Mouse (Mus musculus): Measurements from ENCODE around the gene Hist1h2bg. TPM values are rescaled to one million over a fixed set of nuclear protein-coding genes. Genes with fewer than 3 reads are reported as not detected.
"Not testable (repeated sequence)": the region's sequence is repeated elsewhere in the genome, so short reads cannot be mapped to it uniquely, and the experiment has no call there.

Hist1h2bg gene
- total RNA-seq, 2 experiments from 2014 or later: 93.3 to 96.2 TPM

DNA sequence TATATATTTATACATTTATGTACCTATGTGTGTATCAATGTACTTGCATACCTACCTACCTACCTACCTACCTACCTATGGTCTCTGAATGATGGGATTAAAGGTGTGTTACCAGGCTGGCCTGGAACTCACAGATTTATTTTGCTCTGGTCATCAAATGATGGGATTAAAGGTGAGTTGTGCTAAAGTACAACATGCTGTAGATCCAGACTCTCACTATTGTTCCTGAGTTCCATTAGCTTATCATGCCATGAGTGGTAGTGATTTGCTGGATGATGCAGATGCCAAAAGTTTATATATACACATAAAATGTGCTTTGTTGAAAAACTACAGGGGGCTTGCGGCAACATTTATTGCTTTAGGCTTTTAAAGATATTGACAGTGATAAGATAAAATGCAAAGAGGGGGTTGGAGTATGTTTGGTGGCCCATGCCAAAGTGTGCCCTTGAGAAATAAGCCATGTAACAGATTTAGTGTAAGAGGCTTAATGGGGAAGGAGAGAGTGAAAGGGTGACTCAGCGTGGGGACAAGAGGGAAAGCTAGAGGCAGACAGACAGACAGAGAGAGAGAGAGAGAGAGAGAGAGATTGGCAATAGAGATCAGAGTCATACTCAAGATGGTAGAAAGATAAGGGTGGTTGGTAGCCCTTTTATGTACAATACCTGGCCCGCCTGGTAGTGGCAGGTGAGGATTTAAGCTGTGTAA is 34.0 kb upstream of the Hist1h2bg start:
- no peak for DNase-seq (ENCODE audit: low spot score in 2 of 2)

DNA sequence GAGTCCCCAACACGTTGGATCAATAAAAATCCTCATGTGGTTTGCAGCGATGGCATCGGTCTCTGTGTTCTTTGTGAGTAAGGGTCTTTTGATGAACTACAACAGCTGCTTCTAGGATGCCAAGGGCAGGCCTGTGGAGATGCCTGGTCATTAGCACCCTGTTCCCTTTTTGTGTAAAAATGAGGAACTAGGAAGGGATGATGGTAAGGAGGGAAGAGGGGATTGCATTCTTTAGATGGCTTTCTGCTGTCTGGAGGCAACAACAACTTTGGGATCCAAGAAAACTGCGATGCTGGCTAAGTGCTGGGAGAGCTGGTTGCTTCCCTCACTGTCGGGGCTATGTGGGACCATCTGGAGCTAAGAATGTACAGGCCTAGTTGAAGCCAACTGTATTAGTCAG is 32.9 kb upstream of the Hist1h2bg start:
- no peak for DNase-seq (ENCODE audit: low spot score in 2 of 2)

DNA sequence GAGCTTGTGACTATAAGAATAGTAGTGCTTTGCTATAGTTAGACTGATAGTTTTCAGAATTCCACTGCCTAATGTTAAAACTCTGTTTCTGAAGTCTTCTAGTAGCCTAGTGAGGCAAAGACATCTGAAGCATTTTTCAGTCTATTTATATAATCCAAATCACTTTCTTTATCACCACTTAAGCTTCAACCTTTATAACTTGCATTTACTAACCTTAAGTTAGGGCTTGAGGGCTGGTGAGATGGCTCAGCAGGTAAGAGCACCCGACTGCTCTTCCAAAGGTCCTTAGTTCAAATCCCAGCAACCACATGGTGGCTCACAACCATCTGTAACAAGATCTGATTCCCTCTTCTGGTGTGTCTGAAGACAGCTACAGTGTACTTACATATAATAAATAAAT is 31.4 kb upstream of the Hist1h2bg start:
- not testable (repeated sequence) for DNase-seq (ENCODE audit: low spot score in 2 of 2)

DNA sequence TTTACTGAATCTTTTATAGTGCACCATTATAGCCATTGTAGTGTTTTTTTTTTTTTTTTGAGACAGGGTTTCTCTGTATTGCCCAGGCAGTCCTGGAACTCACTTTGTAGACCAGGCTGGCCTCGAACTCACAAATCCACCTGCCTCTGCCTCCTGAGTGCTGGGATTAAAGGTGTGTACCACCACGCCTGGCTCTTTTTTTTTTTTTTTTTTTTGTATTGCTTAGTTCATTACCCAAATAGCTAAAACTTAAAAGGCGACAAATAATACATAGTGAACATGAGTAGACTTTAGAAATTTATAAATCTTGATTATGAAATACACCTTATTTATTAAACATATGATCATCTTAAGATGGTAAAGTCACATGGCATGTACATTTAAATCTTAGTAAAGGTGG is 29.7 kb upstream of the Hist1h2bg start:
- DNase-seq (ENCODE audit: low spot score in 2 of 2): no peak

DNA sequence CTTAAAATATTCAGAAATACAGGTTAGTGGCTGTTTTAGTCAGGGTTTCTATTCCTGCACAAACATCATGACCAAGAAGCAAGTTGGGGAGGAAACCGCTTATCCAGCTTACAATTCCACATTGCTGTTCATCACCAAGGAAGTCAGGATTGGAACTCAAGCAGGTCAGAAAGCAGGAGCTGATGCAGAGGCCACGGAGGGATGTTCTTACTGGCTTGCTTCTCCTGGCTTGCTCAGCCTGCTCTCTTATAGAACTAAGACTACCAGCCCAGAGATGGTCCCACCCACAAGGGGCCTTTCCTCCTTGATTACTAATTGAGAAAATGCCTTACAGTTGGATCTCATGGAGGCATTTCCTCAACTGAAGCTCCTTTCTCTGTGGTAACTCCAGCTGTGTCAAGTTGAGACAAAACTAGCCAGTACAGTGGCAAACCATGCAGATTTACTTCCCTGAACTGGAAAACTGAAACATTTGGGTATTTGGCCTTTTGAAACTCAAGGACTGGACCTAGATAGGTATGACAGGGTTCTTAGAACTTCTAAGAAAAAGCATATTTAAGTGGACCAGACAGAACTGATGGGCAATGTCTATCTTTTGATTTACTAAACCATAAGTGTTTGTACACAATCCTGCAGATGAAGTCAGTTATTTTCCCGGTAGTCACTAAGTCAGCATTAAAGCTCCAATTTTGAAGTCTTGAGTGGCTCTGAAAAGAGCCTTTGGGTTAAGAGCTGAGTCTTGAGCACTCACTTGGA is 28.8 kb upstream of the Hist1h2bg start:
- DNase-seq (ENCODE audit: low spot score in 2 of 2): not testable (repeated sequence)

DNA sequence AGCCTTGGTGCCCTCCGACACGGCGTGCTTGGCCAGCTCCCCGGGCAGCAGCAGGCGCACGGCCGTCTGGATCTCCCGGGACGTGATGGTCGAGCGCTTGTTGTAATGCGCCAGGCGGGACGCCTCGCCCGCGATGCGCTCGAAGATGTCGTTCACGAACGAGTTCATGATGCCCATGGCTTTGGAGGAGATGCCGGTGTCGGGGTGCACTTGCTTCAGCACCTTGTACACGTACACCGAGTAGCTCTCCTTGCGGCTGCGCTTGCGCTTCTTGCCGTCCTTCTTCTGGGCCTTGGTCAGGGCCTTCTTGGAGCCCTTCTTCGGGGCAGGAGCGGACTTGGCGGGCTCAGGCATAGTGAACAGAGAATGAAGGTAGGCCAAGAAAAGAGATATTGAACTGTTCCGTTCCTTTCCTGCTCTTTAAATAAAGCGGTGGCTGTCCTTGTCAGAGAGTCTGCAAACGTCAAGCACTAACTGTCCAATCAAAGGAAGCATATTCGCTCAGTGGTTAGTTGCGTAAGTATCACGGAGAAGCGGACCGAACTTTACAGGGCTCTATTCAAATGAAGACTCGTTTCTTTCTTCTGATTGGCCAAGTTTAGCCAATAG is 28.1 kb upstream of the Hist1h2bg start, which contains the start of gene Hist1h2bh:
Hist1h2bh (minus strand) TSS at position 394 of the 609 bp plus-strand sequence.
- DNase-seq (ENCODE audit: low spot score in 2 of 2): peak; percentile 55 to 92

DNA sequence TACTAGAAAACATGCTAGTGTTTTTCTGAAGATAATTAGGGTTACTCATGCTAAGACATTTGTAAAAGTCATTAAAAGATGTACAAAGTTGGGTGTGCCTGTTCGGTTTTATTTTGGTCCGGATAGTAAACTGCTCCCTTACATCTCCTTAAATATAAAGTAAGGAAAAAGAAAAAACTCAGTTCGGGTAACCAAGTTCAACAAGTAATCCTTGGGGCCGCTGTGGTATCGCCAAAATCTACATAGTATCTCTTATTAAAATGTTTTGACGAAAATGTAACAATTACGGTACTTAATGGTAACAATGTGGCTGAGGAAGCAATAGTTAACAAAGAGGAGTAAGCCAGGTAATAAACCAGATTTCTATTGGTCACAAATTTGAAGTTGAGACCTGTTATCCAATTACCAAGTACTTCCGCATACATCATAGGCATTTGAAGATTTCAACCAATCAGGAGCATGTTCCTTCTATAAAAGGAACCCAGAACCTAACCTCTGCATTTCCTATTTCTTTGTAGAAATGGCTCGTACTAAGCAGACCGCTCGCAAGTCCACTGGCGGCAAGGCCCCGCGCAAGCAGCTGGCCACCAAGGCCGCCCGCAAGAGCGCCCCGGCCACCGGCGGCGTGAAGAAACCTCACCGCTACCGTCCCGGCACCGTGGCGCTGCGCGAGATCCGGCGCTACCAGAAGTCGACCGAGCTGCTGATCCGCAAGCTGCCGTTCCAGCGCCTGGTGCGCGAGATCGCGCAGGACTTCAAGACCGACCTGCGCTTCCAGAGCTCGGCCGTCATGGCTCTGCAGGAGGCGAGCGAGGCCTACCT is 27.0 kb upstream of the Hist1h2bg start, which contains the start of gene Hist1h3f:
Hist1h3f (plus strand) TSS at position 88 of the 822 bp plus-strand sequence.
- peak; percentile 77 to 95 for DNase-seq (ENCODE audit: low spot score in 2 of 2)

DNA sequence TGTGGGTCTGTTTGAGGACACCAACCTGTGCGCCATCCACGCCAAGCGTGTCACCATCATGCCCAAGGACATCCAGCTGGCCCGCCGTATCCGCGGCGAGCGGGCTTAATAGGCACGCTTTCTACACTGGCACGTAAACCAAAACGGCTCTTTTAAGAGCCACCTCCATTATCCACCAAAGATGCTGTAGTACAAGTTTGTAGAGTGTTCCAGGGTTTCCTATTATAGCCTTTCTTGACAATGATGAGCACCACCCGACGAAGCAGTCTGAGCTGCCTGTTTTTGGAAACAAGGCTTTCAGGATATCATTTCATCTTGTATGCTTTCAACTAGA is 26.4 kb upstream of the Hist1h2bg start:
- not testable (repeated sequence) for DNase-seq (ENCODE audit: low spot score in 2 of 2)

DNA sequence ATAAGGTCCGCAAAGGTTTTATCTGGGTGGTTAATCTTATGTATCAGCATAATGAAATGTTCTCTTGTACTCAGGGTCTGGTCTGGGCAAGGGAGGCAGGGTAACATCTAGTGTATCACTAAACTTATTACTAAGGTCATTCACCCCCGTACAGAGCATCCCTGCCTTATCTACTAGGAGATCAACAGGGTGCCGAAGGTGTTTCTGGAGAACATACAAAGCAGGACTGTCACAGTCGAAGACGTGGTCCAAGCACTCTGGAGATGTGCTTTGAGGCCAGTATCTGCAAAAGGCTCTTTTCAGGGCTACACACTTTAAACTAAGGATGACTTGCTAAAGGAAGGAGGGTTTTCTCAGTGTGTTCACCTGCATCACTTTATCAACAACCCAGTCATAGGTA is 24.5 kb upstream of the Hist1h2bg start:
- no peak for DNase-seq (ENCODE audit: low spot score in 2 of 2)

DNA sequence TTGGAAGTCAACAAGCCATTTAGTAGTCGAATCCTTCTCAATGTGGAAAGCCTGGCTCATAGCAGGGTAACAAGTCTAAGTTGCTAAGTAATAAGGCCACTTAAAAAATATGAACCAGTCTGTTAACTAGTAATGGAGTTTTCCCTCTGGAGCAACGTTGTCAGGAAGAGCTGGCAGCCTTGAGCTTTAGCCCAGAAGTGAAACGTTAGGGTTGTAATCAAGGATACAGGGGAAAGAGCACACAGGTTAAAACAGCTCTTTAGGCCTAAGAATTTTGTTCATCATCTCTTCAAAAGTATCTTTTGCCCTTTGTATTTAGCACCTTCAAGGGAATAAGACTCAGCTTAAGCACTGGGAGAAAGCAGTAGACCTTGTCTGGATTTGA is 20.4 kb upstream of the Hist1h2bg start:
- DNase-seq (ENCODE audit: low spot score in 2 of 2): no peak

DNA sequence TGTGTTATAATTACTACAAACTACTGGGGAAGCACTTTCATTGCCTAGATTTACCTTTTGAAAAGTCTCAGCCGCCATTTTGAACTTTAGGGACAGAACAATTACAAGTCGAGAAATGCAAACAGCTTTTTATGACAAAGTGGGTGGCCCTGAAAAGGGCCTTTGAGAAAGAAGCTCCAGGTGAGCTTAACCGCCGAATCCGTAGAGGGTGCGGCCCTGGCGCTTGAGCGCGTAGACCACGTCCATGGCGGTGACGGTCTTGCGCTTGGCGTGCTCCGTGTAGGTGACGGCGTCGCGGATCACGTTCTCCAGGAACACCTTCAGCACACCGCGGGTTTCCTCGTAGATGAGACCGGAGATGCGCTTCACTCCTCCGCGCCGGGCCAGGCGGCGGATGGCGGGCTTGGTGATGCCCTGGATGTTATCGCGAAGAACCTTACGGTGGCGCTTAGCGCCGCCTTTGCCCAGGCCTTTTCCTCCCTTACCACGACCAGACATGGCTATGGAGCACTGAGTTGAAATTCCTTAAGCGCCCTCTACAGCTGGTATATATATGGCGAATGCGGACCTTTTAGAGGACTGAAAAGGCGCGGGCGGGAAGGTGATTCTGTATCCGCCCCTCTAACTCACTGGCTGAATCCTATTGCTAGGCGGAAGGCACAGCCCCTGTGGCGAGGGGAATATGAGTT is 19.9 kb upstream of the Hist1h2bg start, which contains the start of gene Hist1h4f:
Hist1h4f (minus strand) TSS at position 503 of the 689 bp plus-strand sequence.
- DNase-seq (ENCODE audit: low spot score in 2 of 2): peak; percentile 84 to 89

DNA sequence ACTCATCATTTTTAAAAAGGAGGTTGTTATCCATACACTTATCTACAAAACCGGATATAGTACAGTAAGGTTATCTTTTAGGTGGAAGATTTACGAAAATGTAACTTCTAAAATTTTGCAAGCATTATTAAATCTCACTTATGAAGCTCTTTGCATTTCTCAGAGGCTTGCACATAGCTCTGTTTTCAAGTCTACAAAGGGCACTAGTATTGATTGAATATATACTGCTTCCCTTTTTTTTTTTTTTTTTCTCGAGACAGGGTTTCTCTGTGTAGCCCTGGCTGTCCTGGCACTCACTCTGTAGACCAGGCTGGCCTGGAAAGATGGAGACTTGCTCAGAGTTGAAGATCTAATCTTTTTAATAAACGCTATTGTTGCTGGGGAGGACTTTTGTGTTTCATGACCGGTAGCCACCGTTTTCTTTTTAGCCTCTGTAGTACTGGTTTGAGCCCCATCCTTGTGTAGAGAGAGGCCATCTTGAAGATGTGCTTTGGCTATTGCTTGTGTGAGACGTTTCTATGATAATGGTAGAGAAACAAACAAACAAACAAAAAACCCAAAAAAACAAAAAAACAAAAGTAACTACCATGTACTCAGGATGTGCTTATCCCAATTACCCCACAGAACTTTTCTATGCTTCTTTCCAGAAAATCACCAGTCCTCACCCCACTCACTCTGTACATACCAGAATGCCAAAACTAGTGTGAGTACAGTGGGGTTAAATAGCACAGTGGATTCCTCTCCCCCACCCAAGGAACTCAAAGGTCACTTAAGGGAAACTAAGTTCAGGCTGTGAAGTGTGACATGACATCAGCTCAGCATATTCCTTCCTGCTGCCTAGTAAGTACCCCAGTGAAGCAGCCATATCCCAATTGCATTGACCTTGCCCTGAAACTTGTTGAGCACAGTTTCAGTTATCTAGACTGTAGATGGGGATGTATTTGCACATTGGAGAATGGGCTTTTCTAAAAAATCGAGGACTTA is 19.0 kb upstream of the Hist1h2bg start:
- no peak for DNase-seq (ENCODE audit: low spot score in 2 of 2)

DNA sequence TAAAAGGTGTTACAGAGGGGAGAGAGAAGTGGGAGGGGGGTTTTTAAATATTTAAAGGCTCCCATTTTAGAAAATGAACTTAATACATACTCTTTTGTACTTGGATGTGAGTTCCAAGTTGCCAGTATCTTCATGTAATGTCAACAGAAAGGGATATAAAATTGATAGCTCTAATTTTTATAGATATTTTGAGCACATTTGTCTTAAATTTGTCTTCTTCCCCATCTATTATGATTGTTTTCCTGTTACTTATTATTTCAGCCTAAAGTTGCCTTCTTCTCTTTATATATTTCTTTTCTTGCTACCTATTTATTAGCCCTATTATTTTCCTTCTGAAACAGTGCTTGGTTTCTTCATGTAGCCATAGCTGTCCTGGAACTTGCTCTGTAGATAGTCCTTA is 18.2 kb upstream of the Hist1h2bg start, which contains the start of gene Hist1h1d:
Hist1h1d (plus strand) TSS at position 301 of the 400 bp plus-strand sequence.
- DNase-seq (ENCODE audit: low spot score in 2 of 2): no peak

DNA sequence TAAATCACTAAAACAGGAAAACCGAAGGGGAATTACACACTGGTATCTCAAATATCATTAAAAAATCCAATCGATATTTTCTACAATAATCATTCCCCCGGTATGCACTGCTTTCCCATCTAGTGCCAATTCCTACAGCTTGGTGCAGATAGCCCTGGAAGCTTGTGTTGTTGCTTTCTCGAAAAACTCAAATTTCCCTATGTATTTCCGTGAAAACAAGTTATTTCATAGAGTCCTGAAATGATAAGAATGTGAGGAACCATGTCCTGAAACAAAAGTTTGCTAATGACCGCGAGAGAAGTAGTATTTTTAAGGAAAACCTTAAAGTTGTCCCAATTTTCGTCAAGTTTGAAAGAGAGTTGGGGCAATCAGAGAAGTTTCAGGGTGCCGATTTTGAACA is 16.8 kb upstream of the Hist1h2bg start:
- no peak for DNase-seq (ENCODE audit: low spot score in 2 of 2)

DNA sequence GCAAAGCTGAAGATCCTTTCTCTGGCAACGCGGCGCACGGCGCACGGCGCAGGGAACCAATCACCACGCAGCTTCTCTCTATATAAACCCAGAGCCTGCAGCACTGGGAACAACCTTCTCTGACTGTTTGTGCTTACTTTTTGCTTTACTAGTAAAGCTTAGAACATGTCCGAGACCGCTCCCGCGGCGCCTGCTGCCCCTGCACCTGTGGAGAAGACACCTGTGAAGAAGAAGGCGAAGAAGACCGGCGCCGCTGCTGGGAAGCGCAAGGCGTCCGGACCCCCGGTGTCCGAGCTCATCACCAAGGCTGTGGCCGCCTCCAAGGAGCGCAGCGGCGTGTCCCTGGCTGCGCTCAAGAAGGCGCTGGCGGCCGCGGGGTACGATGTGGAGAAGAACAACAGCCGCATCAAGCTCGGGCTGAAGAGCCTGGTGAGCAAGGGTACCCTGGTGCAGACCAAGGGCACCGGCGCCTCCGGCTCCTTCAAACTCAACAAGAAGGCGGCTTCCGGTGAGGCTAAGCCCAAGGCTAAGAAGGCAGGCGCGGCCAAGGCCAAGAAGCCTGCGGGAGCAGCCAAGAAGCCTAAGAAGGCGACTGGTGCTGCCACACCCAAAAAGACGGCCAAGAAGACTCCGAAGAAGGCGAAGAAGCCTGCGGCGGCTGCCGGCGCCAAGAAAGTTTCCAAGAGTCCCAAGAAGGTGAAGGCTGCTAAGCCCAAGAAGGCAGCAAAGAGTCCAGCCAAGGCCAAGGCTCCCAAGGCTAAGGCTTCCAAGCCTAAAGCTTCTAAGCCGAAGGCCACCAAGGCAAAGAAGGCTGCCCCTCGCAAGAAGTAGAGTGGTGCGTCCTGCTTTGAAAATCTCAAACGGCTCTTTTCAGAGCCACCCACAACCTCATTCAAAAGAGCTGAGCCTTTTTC is 16.0 kb upstream of the Hist1h2bg start:
- peak; percentile 68 to 73 for DNase-seq (ENCODE audit: low spot score in 2 of 2)

DNA sequence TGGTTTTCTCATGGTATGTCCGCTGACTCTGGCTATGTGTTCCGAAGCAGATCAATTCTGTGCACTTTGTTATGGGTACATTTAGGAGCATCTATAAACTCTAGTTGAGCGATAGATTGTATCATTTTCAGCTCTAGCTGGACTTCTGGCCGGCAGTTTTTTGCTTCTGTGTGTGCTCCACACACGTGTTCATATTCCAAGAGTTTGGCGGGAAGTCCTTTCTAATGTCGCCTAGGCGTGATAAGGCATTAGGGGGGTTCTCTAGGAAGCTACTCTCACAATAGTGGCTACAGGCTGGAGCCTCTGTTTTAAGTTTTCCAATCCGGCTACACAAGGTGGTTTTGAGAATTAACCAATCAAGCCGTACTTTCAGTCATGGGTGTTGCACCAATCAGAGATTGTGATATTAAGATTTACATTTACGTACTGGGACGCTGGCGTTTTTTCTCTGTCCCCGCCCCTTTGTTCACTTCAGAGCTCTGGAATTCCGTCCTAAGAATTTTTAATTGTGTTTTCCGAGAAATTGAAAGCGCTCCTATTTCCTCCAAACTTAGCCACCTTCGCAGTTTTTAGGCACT is 15.3 kb upstream of the Hist1h2bg start:
- DNase-seq (ENCODE audit: low spot score in 2 of 2): peak; percentile 63 to 89

DNA sequence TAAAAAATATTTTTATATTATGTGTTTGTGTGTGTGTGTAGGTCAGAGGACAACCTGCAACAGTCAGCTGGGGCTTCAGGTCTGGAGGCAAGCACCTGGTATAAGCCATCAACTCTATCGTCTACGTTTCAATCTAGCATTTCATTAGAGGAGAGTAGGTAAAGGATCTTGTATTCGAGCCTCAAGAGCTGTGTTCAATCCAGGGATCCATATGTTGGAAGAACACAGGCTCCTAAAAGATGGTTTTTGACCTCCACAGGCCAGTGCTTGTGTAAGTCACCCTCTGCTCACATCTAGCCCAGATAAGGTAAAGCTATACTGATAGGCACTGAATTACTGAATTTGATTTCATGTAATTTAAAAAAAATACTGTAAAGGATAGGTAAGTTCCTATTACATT is 14.3 kb upstream of the Hist1h2bg start:
- DNase-seq (ENCODE audit: low spot score in 2 of 2): no peak

DNA sequence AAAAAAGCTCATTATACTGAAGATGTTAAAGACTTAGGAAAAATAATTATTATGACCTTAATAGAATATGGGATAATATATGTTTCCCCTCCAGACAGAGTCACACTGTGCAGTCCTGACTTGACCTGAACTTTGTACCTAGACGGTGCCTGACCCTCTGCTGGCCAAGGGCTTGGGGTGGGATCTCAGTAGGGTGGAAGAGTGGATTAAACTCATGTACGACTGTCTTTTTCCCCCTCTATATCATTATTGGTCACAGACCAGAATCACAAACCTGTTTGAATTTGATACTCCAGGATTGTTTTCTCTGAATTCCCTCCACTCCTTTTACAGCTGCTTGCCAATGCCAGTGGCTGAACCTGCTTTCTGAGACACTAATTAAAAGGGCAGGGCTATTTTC is 10.5 kb upstream of the Hist1h2bg start:
- DNase-seq (ENCODE audit: low spot score in 2 of 2): not testable (repeated sequence)

All from layer of hippocampus, postnatal 14 days (tissue).